ENCODE assay signal across 24 mouse cellular contexts in genomic region chr3:57541205-57541604, GRCm38 (mm10). TPM values are rescaled to one million over a fixed set of nuclear protein-coding genes. Genes with fewer than 3 reads are reported as not detected.
DNase-seq lines count a peak whose midpoint lies in the region; ATAC-seq and TF ChIP-seq lines count a peak whose summit lies in the region.
"Had no signal": no experiment of that assay in that cellular context is flagged by ENCODE, and none has a peak within 500 bp of the region (broad histone marks: within the 10 kb centered on the region; RNA-seq: fewer than 3 reads in every experiment).

No protein-coding gene starts in this region.

- WGBS in embryonic facial prominence, embryonic 14.5 days, result 72% methylated on average over 7 of the region's 7 CpGs
- WGBS in embryonic facial prominence, embryonic 10.5 days, result 83% methylated on average over 7 of the region's 7 CpGs
- 52% methylated on average over 7 of the region's 7 CpGs for WGBS in heart, embryonic 14.5 days
- 36% methylated on average over 7 of the region's 7 CpGs for WGBS in lung, postnatal 0 days

- peaks cover 10% of the 10 kb centered on the region for H3K4me1 ChIP-seq in embryonic facial prominence, embryonic 14.5 days (ENCODE audit: control insufficient read depth, insufficient read depth, low read length)
- no peaks in the 10 kb centered on the region for H3K4me1 ChIP-seq in embryonic facial prominence, embryonic 10.5 days
- H3K4me1 ChIP-seq in heart, embryonic 14.5 days (ENCODE audit: control insufficient read depth in 2 of 2, insufficient read depth in 2 of 2, low read length in 2 of 2), result peaks cover 4 to 19% of the 10 kb centered on the region in 2 experiments
- H3K4me1 ChIP-seq in lung, postnatal 0 days (ENCODE audit: insufficient read depth, low read depth, low read length), result peaks cover 18% of the 10 kb centered on the region
- H3K4me1 ChIP-seq: hindbrain, embryonic 12.5 days had no signal

- H3K36me3 ChIP-seq in embryonic facial prominence, embryonic 14.5 days (ENCODE audit: control insufficient read depth, insufficient read depth, low read length), result no peaks in the 10 kb centered on the region
- no peaks in the 10 kb centered on the region for H3K36me3 ChIP-seq in embryonic facial prominence, embryonic 10.5 days (replicated peaks)
- H3K36me3 ChIP-seq in heart, embryonic 14.5 days (ENCODE audit: control insufficient read depth, insufficient read depth, low read length), result no peaks in the 10 kb centered on the region
- no peaks in the 10 kb centered on the region for H3K36me3 ChIP-seq in lung, postnatal 0 days (ENCODE audit: insufficient read depth, low read length)
- H3K36me3 ChIP-seq: embryonic facial prominence, embryonic 13.5 days; hindbrain, embryonic 12.5 days; midbrain, embryonic 10.5 days; neural tube, embryonic 13.5 days had no signal

- no peak for TF ChIP-seq CTCF in lung, postnatal 0 days (IDR thresholded peaks at IDR 0.05)

- no peak overlapping the region for H3K4me3 ChIP-seq in embryonic facial prominence, embryonic 14.5 days (ENCODE audit: low read depth, low read length)
- no peak overlapping the region for H3K4me3 ChIP-seq in embryonic facial prominence, embryonic 10.5 days
- no peak overlapping the region for H3K4me3 ChIP-seq in heart, embryonic 14.5 days (ENCODE audit: control insufficient read depth in 1 of 2, insufficient read depth in 1 of 2, low read depth in 1 of 2, low read length in 2 of 2)
- no peak overlapping the region for H3K4me3 ChIP-seq in lung, postnatal 0 days (ENCODE audit: low read depth, low read length)
- H3K4me3 ChIP-seq: embryonic facial prominence, embryonic 13.5 days; forebrain, embryonic 13.5 days; hindbrain, embryonic 12.5 days; layer of hippocampus, adult 2 months; midbrain, embryonic 10.5 days; myocyte; neural tube, embryonic 13.5 days had no signal

- no peak for ATAC-seq in embryonic facial prominence, embryonic 14.5 days (ENCODE audit: low read depth)
- ATAC-seq in heart, embryonic 14.5 days (ENCODE audit: insufficient number of reproducible peaks, insufficient read depth, low FRiP score, low read depth), result no peak
- ATAC-seq in lung, postnatal 0 days, result no peak
- ATAC-seq: activated CD4-positive, CD25-positive, alpha-beta regulatory T cell, adult 4 months; forebrain, embryonic 13.5 days; intestine, postnatal 0 days; midbrain, embryonic 16.5 days had no signal

- intact Hi-C loops in heart, postnatal 25 days (cut with DNase I), result no loop called here

- no peaks in the 10 kb centered on the region for H3K9me3 ChIP-seq in embryonic facial prominence, embryonic 14.5 days (ENCODE audit: control insufficient read depth, low read length)
- H3K9me3 ChIP-seq in embryonic facial prominence, embryonic 10.5 days, result no peaks in the 10 kb centered on the region
- no peaks in the 10 kb centered on the region for H3K9me3 ChIP-seq in heart, embryonic 14.5 days (ENCODE audit: control insufficient read depth, low read length)
- H3K9me3 ChIP-seq in lung, postnatal 0 days (ENCODE audit: low read length), result no peaks in the 10 kb centered on the region
- H3K9me3 ChIP-seq: embryonic facial prominence, embryonic 13.5 days; forebrain, embryonic 13.5 days; hindbrain, embryonic 12.5 days; midbrain, embryonic 10.5 days; neural tube, embryonic 13.5 days had no signal

- no peak overlapping the region for H3K9ac ChIP-seq in embryonic facial prominence, embryonic 14.5 days (ENCODE audit: low read depth, low read length)
- no peak overlapping the region for H3K9ac ChIP-seq in heart, embryonic 14.5 days (ENCODE audit: low read length)
- H3K9ac ChIP-seq in lung, postnatal 0 days (replicated peaks; ENCODE audit: low read depth), result no peak overlapping the region
- H3K9ac ChIP-seq: embryonic facial prominence, embryonic 13.5 days; forebrain, embryonic 13.5 days; hindbrain, embryonic 12.5 days; liver, embryonic 14.5 days; neural tube, embryonic 13.5 days had no signal

- TF ChIP-seq EP300 in lung, postnatal 0 days (IDR thresholded peaks at IDR 0.05), result peak; percentile 79

- DNase-seq in embryonic facial prominence, embryonic 14.5 days (ENCODE audit: low spot score), result no peak
- no peak for DNase-seq in embryonic facial prominence, embryonic 10.5 days (ENCODE audit: low spot score)
- DNase-seq in heart, postnatal 25 days (ENCODE audit: low spot score), result no peak
- peak; percentile 36 for DNase-seq in kidney, postnatal 14 days
- DNase-seq in kidney, postnatal 36 days, result no peak
- peak; percentile 74 for DNase-seq in lung, postnatal 0 days (ENCODE audit: low spot score)
- DNase-seq in lung, postnatal 36 days, result no peak
- DNase-seq: adrenal gland, adult 8-10 months; cerebellum, adult 18-20 months; cerebellum, postnatal 14 days; thymus, postnatal 14 days had no signal

- H3K27me3 ChIP-seq in embryonic facial prominence, embryonic 14.5 days (replicated peaks; ENCODE audit: control insufficient read depth, insufficient read depth, low read length), result no peaks in the 10 kb centered on the region
- no peaks in the 10 kb centered on the region for H3K27me3 ChIP-seq in embryonic facial prominence, embryonic 10.5 days (replicated peaks; ENCODE audit: low read depth, poor library complexity, severe bottlenecking)
- no peaks in the 10 kb centered on the region for H3K27me3 ChIP-seq in heart, embryonic 14.5 days (ENCODE audit: control insufficient read depth, insufficient read depth, low read length)
- H3K27me3 ChIP-seq in lung, postnatal 0 days (replicated peaks; ENCODE audit: insufficient read depth, low read length), result no peaks in the 10 kb centered on the region
- H3K27me3 ChIP-seq: embryonic facial prominence, embryonic 13.5 days; forebrain, embryonic 13.5 days; hindbrain, embryonic 12.5 days; neural tube, embryonic 13.5 days had no signal

- H3K4me2 ChIP-seq in embryonic facial prominence, embryonic 14.5 days (ENCODE audit: low read depth, low read length), result no peak overlapping the region
- no peak overlapping the region for H3K4me2 ChIP-seq in heart, embryonic 14.5 days (ENCODE audit: low read length)
- H3K4me2 ChIP-seq in lung, postnatal 0 days (replicated peaks; ENCODE audit: low read depth, low read length), result no peak overlapping the region
- H3K4me2 ChIP-seq: embryonic facial prominence, embryonic 13.5 days; forebrain, embryonic 13.5 days; hindbrain, embryonic 12.5 days; neural tube, embryonic 13.5 days had no signal

- H3K27ac ChIP-seq in embryonic facial prominence, embryonic 14.5 days (replicated peaks; ENCODE audit: low read depth, low read length), result 0 out of 2 replicates have a peak overlapping the region, but pooled peaks have one; percentile 35
- no peak overlapping the region for H3K27ac ChIP-seq in embryonic facial prominence, embryonic 10.5 days (replicated peaks)
- peak overlapping the region; percentile 22 to 64; a peak in 3 of 4 replicates for H3K27ac ChIP-seq in heart, embryonic 14.5 days (replicated peaks in 1 of 2; ENCODE audit: control insufficient read depth in 1 of 2, insufficient read depth in 1 of 2, low read depth in 2 of 2, low read length in 2 of 2)
- peak overlapping the region; percentile 43 for H3K27ac ChIP-seq in lung, postnatal 0 days (ENCODE audit: low read length)
- H3K27ac ChIP-seq: embryonic facial prominence, embryonic 13.5 days; forebrain, embryonic 13.5 days; hindbrain, embryonic 12.5 days; layer of hippocampus, adult 2 months; liver, embryonic 14.5 days; midbrain, embryonic 10.5 days; neural tube, embryonic 13.5 days had no signal

RNA-seq across cellular contexts. Expression of gene Wwtr1, which starts 34.5 kb away (rescaled TPM):
- polyA plus RNA-seq in embryonic facial prominence, embryonic 14.5 days (2014; fragmentation: Nextera tagmentation; extraction: Ambion mirVana), result 30.2 and 30.9 TPM in 2 replicates
- 10.5 and 11.9 TPM in 2 replicates for polyA plus RNA-seq in embryonic facial prominence, embryonic 10.5 days (2016; fragmentation: Nextera tagmentation; extraction: Ambion mirVana)
- 17.4 and 20.1 TPM in 2 replicates for polyA plus RNA-seq in heart, embryonic 14.5 days (2014; fragmentation: Nextera tagmentation; extraction: Ambion mirVana)
- 10 to 100 TPM; 57.9 to 61.6 TPM for total RNA-seq in heart, postnatal 25 days (2021)
- 53.6 and 56.0 TPM in 2 replicates for polyA plus RNA-seq in lung, postnatal 0 days (2015; fragmentation: Nextera tagmentation; extraction: Ambion mirVana)
- total RNA-seq: granulocyte monocyte progenitor cell, adult 5-6 weeks had no signal

Comparison
In these comparisons a context has a peak if more than half of its experiments do, and no peak if none do; other contexts are left out.
1. DNase-seq: peak in kidney, postnatal 14 days (single experiment) and lung, postnatal 0 days (single experiment); none in embryonic facial prominence, embryonic 14.5 days (single experiment), embryonic facial prominence, embryonic 10.5 days (single experiment), heart, postnatal 25 days (single experiment), kidney, postnatal 36 days (0 of 2) and lung, postnatal 36 days (single experiment).